Mouse (Mus musculus): Measurements from ENCODE around the gene Chrna4.

The Chrna4 gene

DNA sequence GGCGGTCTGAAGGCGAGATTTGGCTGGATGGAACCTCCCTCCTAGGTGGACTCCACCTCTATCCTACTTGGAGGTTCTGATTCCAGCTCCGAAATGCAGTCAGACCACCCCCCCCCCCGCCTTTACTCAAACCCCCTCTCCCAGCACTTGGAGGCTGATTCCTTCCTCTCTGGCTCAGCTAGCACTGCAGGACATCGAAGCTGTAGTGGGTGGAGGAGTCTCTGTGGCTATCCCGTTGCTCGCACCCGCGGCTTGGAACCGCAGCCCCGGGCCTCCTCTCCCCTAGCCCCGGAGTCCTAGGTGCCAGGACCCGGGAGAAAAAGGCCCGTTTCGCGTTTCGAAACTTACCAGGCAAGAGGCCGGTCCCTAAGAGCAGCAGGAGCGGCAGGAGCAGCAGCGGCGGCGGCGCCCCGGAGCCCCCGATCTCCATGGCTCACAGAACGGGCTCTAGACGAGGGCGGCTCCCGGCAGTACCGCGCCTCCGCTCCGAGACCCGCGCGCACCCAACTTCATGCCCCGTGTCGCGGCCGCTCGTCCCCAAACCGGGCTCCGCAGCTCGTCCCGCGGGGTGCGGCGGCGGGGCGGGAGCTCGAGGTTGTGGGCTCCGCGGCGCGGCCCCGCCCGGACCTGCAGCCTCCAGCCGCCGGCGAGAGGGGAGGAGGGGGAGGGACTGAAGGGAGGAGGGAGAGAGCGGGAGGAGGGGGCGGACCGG, 4.5 kb downstream of the Chrna4 start:
- DNase-seq (ENCODE audit: low spot score), result no peak

DNA sequence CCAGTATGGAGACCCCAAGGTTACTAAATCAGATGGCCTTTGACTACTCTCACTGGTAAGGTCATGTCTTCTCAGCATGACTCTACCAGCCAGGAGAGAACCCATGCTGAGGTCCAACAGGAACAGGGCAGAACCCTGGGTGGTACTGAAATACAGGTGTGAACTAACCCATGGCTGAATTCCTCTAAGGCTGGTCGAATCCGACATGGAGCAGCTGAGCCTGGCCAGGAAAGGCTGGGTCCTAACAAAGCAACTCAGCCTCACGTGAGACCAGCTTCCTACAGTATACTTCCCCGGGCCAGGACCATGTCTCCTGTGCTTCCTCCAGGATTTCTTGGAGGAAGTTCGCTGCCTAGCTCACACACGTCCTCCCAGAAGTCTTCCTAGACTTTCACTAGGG, 6.8 kb downstream of the Chrna4 start:
- DNase-seq (ENCODE audit: low spot score), result no peak

DNA sequence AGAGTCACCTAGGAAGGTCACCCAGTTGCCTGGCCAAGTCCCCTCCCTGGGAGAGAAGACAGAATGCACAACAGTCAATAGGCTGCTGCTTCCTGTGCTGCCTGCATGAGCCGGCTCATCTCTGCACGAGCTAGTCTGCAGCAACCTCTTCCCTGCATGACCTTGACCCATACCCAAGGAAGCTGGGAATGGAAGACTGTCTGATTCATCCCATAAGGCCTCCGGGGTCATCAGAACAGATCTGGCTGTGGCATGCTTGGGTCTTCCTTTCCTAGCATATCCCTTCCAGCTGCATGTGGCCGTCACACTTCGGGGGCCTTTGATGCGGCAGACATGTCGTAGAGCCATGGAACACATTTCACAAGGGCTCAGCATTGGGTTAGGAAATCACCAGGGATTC, 8.2 kb downstream of the Chrna4 start:
- no peak for DNase-seq (ENCODE audit: low spot score)

DNA sequence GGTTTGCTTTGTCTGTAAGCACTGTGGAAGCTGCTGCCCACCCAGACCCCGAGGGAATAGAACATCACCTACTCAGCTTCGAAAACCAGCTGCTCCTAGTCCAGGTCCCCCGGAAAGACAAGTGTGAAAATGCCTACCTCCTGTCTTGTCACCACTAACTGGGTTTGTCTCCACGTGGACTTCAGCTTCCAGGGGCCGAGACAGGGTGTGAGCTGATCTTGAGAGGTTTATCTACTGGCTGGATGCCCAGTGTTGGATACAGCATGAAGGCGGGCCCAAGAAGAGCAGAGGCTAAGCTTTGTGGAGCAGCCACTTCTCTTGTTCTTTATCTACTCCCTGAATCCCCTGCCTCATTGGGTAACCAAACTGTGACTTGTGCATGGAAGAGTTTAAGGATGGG, 10.0 kb downstream of the Chrna4 start:
- DNase-seq (ENCODE audit: low spot score), result no peak

DNA sequence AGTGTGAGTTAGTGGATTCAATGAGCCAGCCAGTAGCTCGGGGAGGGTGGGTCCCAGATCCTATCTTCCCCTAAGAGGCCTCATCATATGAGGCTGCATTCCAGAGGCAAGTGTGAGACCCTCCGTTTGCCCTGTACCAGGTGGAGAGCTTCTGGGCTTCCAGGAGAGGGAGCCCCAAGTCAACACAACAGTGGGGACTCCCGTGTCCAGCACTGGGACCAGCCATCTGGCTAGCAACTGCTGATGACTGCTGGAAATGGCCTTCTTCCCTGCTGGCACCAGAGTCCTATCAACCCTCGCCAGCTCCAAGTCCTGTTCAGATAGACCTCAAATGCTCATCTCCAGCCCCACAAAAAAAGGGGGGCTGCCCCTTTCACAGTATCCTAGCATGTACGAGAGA, 10.9 kb downstream of the Chrna4 start:
- no peak for DNase-seq (ENCODE audit: low spot score)

DNA sequence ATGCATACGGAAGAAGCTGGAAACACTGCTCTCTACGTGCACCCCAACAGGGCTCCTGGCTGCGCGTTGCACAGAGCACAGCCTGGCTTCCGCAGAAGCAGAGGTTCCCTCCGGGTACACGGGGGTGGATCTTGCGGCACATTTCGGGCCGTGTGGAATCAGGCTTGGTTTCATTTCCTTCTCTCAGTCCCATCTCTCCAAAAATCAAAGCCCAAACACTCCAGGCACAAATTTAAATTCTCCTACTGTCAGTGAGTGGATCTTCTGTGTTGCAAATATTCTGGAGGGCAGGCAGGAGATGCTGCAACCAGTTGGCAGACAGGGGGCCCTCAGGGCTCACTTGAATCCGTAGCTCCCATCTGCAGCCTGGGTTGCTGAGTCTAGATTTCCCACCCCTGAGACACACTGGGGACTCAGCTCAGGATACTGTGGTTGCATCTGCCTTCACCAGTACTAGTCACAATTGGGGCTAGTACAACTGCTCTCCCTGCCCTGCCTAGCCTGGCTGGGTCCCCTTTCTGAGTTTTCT, 11.9 kb downstream of the Chrna4 start:
- no peak for DNase-seq (ENCODE audit: low spot score)

DNA sequence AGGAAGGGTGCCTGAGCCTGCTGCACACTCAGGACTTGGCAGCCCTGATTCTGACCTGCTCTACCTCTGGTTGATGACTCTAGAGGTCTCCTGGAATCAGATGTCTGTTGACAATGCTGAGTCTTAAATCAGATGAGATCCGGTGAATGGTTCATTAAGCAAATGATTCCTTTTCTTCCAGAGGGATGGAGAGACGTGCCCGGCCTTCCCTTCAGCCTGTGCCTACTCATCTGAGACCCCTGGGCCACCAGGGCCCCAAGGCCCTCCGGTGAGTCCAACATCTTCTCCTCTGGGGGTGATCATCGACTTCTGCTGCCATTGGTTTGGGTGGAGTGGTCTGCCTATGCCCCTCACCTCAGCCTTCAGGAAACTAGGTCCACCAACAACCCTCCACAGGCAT, 35.0 kb downstream of the Chrna4 start:
- no peak for DNase-seq (ENCODE audit: low spot score)

DNA sequence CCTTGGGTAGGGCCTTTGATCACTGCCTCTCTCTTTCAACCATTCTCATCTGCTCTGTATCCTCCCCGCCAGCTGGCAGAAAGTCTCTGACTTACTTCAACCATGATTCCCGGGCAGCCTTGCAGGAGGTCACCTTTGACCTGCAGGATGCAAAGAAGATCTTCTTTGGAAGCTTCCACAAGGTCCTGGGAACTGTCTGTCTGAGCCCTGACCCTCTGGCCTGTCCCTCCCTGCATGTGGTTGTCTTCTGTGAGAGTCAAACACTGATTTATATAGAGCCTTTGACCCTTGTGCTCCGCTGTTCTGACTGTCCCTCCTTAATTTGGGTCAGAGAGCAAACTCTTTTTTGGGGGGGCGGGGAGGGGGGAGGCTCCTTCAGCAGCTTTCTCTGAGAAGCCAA, 36.3 kb downstream of the Chrna4 start:
- no peak for DNase-seq (ENCODE audit: low spot score)

DNA sequence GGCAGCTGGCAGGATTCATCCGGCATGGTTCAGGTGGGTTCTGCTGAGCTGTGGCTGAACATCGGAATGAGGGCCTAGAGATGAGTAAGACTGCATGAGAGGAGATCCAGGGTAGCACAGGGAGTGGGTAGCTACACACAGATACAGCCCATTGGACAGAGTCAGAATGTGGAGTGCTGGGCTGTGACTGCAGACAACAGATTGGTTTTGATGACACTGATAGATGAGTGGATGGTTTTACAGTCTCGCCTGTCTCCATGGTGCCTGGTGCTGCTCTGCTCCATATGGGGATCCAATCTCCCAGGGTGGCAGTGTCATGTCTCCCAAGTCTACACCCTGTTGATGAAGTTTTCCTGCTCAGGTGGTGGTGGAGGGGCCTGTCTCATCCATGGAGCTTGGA, 46.4 kb downstream of the Chrna4 start:
- DNase-seq (ENCODE audit: low spot score), result no peak

DNA sequence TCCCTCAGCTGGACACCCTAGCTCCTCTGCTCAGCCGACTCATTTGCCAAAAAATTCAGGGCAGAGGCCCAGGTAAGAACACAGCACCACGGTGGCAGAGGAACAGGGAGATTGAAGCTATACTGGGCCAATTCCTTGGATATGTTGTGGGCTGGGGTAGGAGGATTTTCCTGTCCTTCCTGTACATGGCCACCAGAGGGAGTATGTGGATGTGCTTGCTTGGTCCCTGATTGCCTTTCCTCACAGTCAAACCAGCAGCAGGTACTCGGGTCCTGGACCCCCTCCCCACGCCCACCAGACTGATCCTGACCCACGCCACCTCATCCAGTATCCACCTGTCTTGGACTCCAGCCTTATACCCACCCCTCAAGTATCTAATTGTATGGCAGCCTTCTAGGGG, 46.9 kb downstream of the Chrna4 start:
- peak; percentile 5 for DNase-seq (ENCODE audit: low spot score)

DNA sequence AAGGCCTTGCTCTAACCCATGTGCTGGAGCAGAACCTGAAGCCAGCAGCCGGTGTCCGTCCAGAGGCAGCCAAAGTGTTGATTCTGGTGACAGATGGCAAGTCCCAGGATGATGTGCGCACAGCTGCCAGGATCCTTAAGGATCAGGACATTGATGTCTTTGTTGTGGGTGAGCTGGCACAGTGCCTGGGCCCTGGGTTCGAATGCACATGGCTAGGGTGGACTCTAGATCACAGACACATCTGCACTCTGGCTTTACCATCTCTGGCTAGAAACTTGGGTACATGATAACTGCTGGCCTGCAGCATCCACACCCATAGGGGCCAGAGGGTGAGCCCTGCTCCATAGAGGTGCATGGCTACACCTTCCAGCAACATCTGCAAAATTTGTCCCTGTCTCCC, 47.9 kb downstream of the Chrna4 start:
- DNase-seq (ENCODE audit: low spot score), result no peak

DNA sequence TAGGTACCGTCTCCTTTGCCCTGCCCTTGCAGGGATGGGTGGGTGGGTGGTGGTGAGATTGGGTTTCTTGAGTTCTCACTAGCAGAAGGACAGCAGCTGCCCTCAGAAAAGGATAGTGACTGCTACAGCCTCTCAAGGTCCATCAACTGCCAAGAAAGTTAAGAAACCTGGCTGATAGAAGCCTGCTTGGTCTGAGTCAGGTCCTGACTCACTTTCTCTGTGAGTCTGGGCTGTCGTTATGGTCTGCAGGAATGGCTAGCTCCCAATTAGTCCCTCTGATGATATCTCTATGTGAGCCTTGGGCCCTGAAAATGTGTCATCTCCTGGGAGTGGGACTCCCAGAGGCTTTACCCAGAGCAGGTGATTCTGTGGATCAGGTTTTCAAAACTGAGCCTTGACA, 49.0 kb downstream of the Chrna4 start:
- no peak for DNase-seq (ENCODE audit: low spot score)

DNA sequence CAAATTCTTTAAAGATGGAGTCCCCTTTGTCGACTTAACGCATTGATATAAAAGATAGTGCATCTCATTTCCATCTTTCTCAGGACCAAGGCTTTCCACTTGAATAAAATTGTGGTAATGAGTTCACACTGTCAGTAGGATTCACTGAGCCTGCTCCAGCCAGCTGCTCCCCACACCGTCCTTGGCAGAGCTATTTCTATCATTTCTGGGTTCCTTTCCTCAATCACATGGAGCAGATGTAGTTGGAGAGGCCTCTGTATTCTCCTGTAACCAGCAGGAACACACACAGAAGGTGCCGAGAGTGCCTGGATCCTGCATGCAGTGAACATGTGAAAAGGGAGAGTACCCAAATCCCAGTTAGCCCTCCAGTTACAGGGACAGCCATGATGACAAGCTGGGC, 53.0 kb downstream of the Chrna4 start:
- no peak for DNase-seq (ENCODE audit: low spot score)

DNA sequence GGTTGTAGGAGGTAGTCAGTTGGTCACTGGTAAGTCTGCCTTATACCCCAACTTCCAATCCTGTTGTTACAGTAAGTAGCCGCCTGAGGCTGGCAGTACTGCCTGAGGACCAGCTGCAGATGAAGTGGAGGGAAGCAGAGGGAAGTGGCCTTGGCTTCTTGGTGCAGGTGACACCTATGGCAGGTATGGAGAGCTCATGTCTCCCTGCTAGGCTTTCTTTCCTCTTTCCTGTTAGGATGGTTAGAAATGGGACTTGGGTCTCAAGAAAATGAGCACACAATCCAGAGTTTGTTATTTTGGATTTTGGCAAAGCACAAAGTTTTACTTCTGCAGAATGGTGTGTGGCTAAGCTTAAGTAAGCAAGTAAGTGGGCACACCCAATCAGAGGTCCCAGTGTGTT, 54.4 kb downstream of the Chrna4 start:
- no peak for DNase-seq (ENCODE audit: low spot score)

DNA sequence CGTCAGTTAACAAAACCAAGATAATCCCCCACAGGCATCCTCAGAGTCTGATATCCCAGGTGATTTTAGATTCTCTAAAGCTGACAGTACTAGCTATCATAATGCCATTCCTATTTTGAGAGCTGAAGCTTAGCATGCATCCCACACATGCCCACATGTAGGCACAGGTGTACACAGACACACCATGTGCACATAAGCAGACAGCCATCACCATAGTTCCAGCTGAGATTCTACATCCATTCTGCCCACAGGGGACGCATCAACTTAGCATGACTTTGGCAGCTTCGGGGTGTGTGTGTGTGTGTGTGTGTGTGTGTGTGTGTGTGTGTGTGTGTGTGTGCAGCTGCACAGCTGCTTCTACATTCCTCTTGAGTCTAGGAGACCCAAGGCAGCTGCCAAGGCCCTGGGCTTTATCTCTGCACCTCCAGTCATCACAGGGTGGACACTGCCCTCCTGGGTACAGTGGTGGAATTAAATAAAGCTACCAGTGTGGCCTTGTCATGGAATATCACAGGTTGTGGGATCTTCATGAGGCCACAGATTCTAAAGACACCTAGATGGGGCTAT, 54.9 kb downstream of the Chrna4 start:
- DNase-seq (ENCODE audit: low spot score), result no peak

DNA sequence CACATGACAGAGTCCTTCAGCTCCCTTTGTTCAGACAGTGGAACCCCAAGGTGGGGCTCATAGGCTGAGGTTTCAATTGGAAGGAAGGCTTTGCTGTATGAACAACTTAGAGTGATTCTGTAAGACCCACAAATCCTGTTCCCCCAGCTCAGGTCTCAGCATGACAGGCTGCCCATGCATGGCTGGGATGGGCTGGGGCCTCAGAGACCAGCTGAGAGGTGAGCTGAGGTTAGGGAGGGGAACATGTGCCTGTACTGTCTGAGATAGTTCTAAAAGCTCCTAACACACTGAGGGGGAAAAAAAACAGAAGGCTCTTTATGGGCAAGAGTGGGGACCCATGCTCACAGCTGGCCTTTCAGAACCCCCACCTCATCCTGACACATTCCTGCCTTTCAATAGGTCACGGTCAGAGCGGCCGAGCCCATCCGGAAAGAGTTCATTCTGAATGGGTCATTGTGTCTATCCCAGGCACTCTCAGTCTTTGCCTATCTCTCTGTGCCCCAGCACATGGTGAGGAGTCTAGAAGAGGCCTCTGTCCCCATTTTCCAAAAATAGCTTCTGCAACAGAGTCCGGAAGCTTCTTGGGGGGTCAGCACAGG, 55.8 kb downstream of the Chrna4 start:
- DNase-seq (ENCODE audit: low spot score), result no peak

DNA sequence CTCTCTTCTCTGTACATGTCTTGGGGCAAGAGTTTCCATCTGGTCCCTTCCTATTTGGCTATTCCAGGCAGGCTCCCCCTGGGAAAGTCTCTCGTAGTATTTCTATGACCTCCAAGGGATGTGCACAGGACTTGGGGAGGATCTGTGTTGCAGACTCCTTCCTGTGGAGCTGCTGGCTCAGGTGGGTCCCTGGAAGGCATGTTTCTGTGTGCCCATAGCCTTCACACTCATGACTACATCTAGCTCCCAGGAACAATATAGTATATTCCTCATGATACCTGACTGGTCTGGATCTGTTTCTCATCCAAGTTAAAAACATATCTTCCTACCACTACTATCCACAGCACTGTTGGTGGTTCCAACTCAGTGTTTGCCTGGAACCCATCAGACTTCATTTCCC, 56.3 kb downstream of the Chrna4 start:
- DNase-seq (ENCODE audit: low spot score), result no peak

DNA sequence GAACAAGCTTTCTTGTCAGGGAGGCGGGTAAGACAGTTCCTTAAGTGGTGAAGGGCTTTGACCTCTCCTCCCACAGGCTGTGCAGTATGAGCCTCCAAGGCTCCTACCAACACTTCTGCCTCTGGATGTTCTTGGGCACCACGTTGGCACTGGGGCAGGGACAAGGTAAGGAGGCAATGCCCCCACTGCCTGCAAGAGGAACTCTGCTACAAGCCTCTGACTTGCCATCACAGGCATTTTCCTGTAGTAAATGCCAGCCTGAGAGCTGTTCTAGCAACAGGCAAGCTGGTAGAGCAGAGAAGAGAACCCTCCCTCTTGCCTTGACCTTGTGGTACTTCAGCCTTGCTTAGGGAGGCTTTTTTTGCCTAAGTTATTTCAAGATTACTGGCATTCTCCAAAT, 56.9 kb downstream of the Chrna4 start, which contains the start of gene Col20a1:
Gene Col20a1 (plus strand): TSS at position 87 of the 400 bp plus-strand sequence.
- no peak for DNase-seq (ENCODE audit: low spot score)

DNA sequence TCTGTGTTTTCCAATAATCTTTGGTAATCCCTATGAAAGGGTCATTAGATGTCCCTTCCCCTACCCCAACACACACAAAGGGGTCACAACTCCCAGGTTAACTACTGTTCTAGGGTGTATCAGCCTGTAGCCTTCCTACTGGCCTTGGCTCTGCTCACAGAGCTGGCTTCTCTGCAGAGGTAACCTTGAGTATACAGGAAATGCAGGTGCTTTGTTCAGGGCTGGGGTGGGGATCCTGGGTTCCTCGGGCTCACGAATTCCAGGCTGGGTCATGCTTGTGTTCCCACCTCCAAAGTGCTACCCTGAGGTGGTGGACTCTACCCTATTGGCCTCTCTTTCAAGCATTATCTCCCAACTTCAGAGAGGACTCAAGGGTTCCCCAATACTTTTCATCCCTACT, 57.7 kb downstream of the Chrna4 start:
- no peak for DNase-seq (ENCODE audit: low spot score)

DNA sequence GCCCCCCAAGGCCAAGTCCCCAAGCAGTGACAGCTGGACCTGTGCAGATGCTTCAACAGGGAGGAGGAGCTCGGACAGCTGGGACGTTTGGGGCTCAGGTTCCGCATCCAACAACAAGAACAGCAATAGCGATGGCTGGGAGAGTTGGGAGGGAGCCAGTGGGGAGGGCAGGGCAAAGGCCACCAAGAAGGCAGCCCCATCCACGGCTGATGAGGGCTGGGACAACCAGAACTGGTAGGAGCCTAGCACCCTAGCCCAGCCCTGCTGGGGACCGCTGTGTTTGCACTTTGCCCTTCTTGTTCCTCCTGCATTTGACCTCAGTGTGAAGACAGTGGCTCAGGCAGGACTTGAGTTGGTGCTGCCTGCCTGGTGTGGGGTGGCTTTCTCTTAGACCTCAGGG, 62.2 kb downstream of the Chrna4 start:
- no peak for DNase-seq (ENCODE audit: low spot score)
